Mouse (Mus musculus) CH12.LX (cell line): ENCODE measurements around the gene Spag4. TPM values are rescaled to one million over a fixed set of nuclear protein-coding genes. Genes with fewer than 3 reads are reported as not detected.

Experiments
- DNase-seq: peaks from one replicate; pipeline ENCODE4 v3.0.0-alpha.2; 2013; ENCODE audit errors: extremely low read depth
- H3K27ac ChIP-seq: 2 replicates; pipeline ENCODE4 v1.5.1; 2012; ENCODE audit warnings: low read depth, mild to moderate bottlenecking, control low read depth, moderate library complexity; ENCODE audit not compliant: insufficient read depth
- H3K27me3 ChIP-seq: replicated peaks from 2 replicates; pipeline ENCODE3; 2012; ENCODE audit warnings: inconsistent platforms
- H3K36me3 ChIP-seq, 2 experiments: replicated peaks in 1 of 2; 2 replicates each; pipeline versions ENCODE3 to v1.6.1; 2012; ENCODE audit warnings: inconsistent platforms in 1 of 2, low read length in 1 of 2, mild to moderate bottlenecking in 1 of 2, mixed read lengths in 1 of 2, moderate library complexity in 1 of 2; ENCODE audit not compliant: control insufficient read depth in 1 of 2, insufficient read depth in 1 of 2
- H3K4me1 ChIP-seq, 2 experiments: 2 replicates each; pipeline ENCODE4 v1.6.1; 2012; ENCODE audit warnings: inconsistent platforms in 1 of 2, moderate library complexity in 1 of 2; ENCODE audit not compliant: insufficient read depth in 2 of 2, control insufficient read depth in 1 of 2
- H3K4me2 ChIP-seq: 2 replicates; pipeline ENCODE4 v1.6.1; 2012; ENCODE audit warnings: low read depth, mild to moderate bottlenecking, control low read depth; ENCODE audit not compliant: poor library complexity, insufficient read depth, severe bottlenecking
- H3K4me3 ChIP-seq, 3 experiments: fragments of 150-350 bp in 1 of 3; sonication (generic) in 1 of 3; replicated peaks in 1 of 3; 2 replicates each; pipeline versions ENCODE3 to v1.5.1; 2011 to 2012; ENCODE audit warnings: low read depth in 2 of 3, low read length in 2 of 3, mild to moderate bottlenecking in 2 of 3, moderate library complexity in 2 of 3, control low read depth in 1 of 3, improper control_type of control experiment in 1 of 3, inconsistent platforms in 1 of 3, mixed read lengths in 1 of 3; ENCODE audit not compliant: poor library complexity in 1 of 3
- H3K79me2 ChIP-seq: replicated peaks from 2 replicates; pipeline ENCODE4 v1.6.1; 2012; ENCODE audit warnings: mild to moderate bottlenecking, moderate library complexity; ENCODE audit not compliant: control insufficient read depth, poor library complexity, insufficient read depth, severe bottlenecking; ENCODE audit errors: extremely low read depth
- H3K9ac ChIP-seq: 2 replicates; pipeline ENCODE4 v1.6.1; 2012; ENCODE audit warnings: low read depth, mild to moderate bottlenecking, control low read depth, moderate library complexity; ENCODE audit not compliant: insufficient read depth
- H3K9me3 ChIP-seq: replicated peaks from 2 replicates; pipeline ENCODE3; 2012; ENCODE audit warnings: low read length, inconsistent platforms, mixed read lengths
- E2F4 ChIP-seq: IDR thresholded peaks from 2 replicates; pipeline ENCODE4 v1.6.1; 2011; ENCODE audit warnings: low read depth, low read length, improper control_type of control experiment; ENCODE audit not compliant: insufficient replicate concordance
- ETS1 ChIP-seq: conservative IDR thresholded peaks from 2 replicates; pipeline ENCODE4 v1.6.1; 2012; ENCODE audit warnings: low read depth, mild to moderate bottlenecking, inconsistent platforms, low read length, improper control_type of control experiment, moderate library complexity
- JUND ChIP-seq: conservative IDR thresholded peaks from 2 replicates; pipeline ENCODE4 v1.6.1; 2011; ENCODE audit warnings: low read depth, low read length, improper control_type of control experiment
- MEF2A ChIP-seq: IDR thresholded peaks from 2 replicates; pipeline ENCODE4 v1.6.1; 2014; ENCODE audit warnings: low read depth, mild to moderate bottlenecking, inconsistent platforms, low read length, improper control_type of control experiment, borderline replicate concordance
- MXI1 ChIP-seq: IDR thresholded peaks from 2 replicates; pipeline ENCODE4 v1.6.1; 2011; ENCODE audit warnings: mild to moderate bottlenecking, low read depth, low read length, improper control_type of control experiment
- NELFE ChIP-seq: IDR thresholded peaks from 2 replicates; pipeline ENCODE4 v1.6.1; 2011; ENCODE audit warnings: low read depth, low read length, improper control_type of control experiment
- NRF1 ChIP-seq: IDR thresholded peaks from 2 replicates; pipeline ENCODE4 v1.6.1; 2014; ENCODE audit warnings: low read depth, mild to moderate bottlenecking, inconsistent platforms, low read length, improper control_type of control experiment, moderate library complexity
- PAX5 ChIP-seq: IDR thresholded peaks from 2 replicates; pipeline ENCODE4 v1.6.1; 2012; ENCODE audit warnings: low read length, inconsistent platforms, mixed read lengths
- SIN3A ChIP-seq: IDR thresholded peaks from 2 replicates; pipeline ENCODE4 v1.6.1; 2012; ENCODE audit warnings: low read length, improper control_type of control experiment, inconsistent platforms
- dilution Hi-C: fragments of 300-500 bp; cut with MboI; formaldehyde crosslinking; loops from 2 replicates; pipeline ENCODE4 v1.14.3; 2020; ENCODE audit warnings: low sequenced_read_pairs; ENCODE audit not compliant: extremely low pct_unique_long_range_greater_than_20kb, extremely low pct_ligation_motif_present
- in situ Hi-C: fragments of 300-500 bp; cut with MboI; formaldehyde crosslinking; loops from 3 replicates; pipeline ENCODE4 v1.14.3; 2019; ENCODE audit warnings: low sequenced_read_pairs, low pct_ligation_motif_present, low pct_unique_long_range_greater_than_20kb, mixed read lengths
- polyA plus RNA-seq: library from polyadenylated mRNA; unstranded; fragments of >175 nt; gene quantifications from 2 replicates; pipeline ENCODE4 v1.2.1, GENCODE M21; 2012; ENCODE audit warnings: low read depth; ENCODE audit not compliant: insufficient read length
- total RNA-seq, 2 experiments: library from RNA; depleted of rRNA; stranded (reverse); fragments of 300-350 nt in 1 of 2; fragments of >200 nt in 1 of 2; gene quantifications; 2 replicates each; pipeline ENCODE4 v1.2.3; 2012 to 2014

The Spag4 gene
- total and polyA plus RNA-seq, 3 experiments, result 2.2 to 3.6 (median 2.6) TPM

DNA sequence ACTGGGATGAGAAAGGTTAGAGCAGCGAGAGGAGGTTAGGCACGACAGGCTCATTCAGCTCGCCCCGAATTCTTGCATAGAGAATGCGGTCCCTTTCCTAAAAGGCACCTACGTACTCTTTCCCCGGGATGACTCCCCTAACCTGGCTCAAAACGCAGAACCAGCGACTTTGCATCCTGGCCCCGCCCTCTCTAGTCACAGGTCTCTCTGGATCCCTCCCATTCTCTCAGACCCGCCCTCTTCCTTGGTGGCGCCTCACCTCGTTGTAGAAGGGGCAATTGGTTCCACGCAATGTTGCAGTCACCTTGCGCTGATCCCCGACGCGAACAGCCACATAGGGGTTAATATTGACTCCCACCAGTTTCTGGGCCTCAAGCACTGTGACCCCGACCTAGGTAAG, 17.0 kb upstream of the Spag4 start:
- Histone ChIP-seq H3K4me1 (peaks cover 10 to 14% of the 10 kb centered on the region in 2 experiments), H3K36me3 (no peaks in the 10 kb centered on the region), H3K9ac (no peak overlapping the region), H3K4me3 (no peak overlapping the region), H3K79me2 (no peaks in the 10 kb centered on the region), H3K4me2 (peak overlapping the region; percentile 84), H3K9me3 (no peaks in the 10 kb centered on the region), H3K27ac (no peak overlapping the region)
- DNase-seq, result peak; percentile 46
- dilution Hi-C loops, result no loop called here
- in situ Hi-C loops, result no loop called here
- TF ChIP-seq MEF2A (no peak), MXI1 (no peak), NRF1 (no peak), PAX5 (no peak), SIN3A (no peak), ETS1 (no peak), E2F4 (no peak), JUND (no peak)
- TF ChIP-seq, all 38 proteins: peak for 0
- H3K27me3 ChIP-seq, result peaks cover 93% of the 10 kb centered on the region

DNA sequence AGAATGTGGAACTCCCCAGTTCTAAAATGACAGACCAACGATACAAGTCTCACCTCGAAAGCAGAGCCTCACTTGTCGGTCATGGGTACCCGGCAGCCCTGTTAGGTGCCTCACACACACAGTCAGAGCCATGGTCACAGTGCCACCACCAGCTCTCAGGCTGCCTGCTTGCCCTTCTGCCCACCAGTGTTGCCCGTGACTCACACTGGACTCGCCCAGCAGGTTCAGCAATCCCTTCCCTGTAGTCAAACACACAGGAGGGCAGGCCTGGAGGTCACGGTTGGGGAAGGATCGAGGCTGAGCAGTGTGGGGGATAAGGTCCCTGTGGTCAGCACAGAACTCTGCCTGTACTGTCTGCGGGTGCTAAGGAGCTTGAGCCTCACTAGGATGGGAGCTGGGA, 12.2 kb upstream of the Spag4 start, which contains the start of gene Fer1l4:
TSS of gene Fer1l4 (minus strand) at position 132 of the 400 bp plus-strand sequence.
- H3K4me3 ChIP-seq, result no peak within 1 kb of the TSS
- H3K4me2 ChIP-seq, result 0 out of 2 replicates have a peak within 1 kb of the TSS, but pooled peaks have one; percentile 13
- H3K9ac ChIP-seq, result no peak within 1 kb of the TSS
- no peaks in the 10 kb centered on the region for H3K79me2 ChIP-seq
- no peak for TF ChIP-seq MXI1
- no peak within 1 kb of the TSS for H3K27ac ChIP-seq
- peaks cover 76% of the 10 kb centered on the region for H3K27me3 ChIP-seq
- H3K9me3 ChIP-seq, result peaks cover 8% of the 10 kb centered on the region
- no peak for DNase-seq
- H3K36me3 ChIP-seq, result no peaks in the 10 kb centered on the region
- peaks cover 6 to 11% of the 10 kb centered on the region in 2 experiments for H3K4me1 ChIP-seq
- in situ Hi-C loops, result no loop called here
- dilution Hi-C loops, result no loop called here

DNA sequence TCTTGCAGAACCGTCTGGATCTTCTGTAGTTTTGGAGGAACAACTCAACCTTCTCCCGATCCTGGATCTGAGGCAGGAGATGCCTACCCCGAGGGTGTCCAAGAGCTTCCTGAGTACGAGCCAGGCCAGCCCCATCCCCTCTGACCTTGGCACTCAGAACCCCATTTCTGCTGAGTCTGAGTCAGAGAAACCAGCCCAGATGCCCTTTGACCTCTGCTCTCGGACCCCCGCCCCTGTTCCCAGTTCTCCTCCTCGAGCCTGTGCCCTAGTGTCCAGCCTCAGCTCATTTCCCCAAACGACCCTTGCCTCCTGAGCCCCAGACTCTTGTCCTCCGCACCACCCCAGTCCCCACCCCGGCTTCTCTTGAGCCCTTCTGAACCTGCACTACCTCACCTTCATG, 1.2 kb downstream of the Spag4 start:
- no peak for DNase-seq
- H3K4me2 ChIP-seq, result no peak overlapping the region
- no peak overlapping the region for H3K27ac ChIP-seq
- TF ChIP-seq NELFE, result 0 out of 2 replicates have a peak, but pooled peaks have one; percentile 3
- no peak for TF ChIP-seq E2F4
- peaks cover 10 to 33% of the 10 kb centered on the region in 2 experiments for H3K36me3 ChIP-seq
- H3K4me3 ChIP-seq, result peak overlapping the region in 1 of 3 experiments; percentile 68
- H3K9me3 ChIP-seq, result no peaks in the 10 kb centered on the region
- H3K9ac ChIP-seq, result no peak overlapping the region
- no peaks in the 10 kb centered on the region for H3K79me2 ChIP-seq
- dilution Hi-C loops (no loop called here), in situ Hi-C loops (no loop called here)
- no peaks in the 10 kb centered on the region for H3K27me3 ChIP-seq
- peaks cover 0 to 6% of the 10 kb centered on the region in 2 experiments; a peak in 2 of 4 replicates for H3K4me1 ChIP-seq
